Mouse (Mus musculus) CH12.LX (cell line): ENCODE results near the gene Mapre1. TPM values are rescaled to one million over a fixed set of nuclear protein-coding genes. Genes with fewer than 3 reads are reported as not detected.

Source experiments
- DNase-seq: peaks from one replicate; pipeline ENCODE4 v3.0.0-alpha.2; 2013; ENCODE audit errors: extremely low read depth
- H3K27ac ChIP-seq: 2 replicates; pipeline ENCODE4 v1.5.1; 2012; ENCODE audit warnings: low read depth, mild to moderate bottlenecking, control low read depth, moderate library complexity; ENCODE audit not compliant: insufficient read depth
- H3K27me3 ChIP-seq: replicated peaks from 2 replicates; pipeline ENCODE3; 2012; ENCODE audit warnings: inconsistent platforms
- H3K36me3 ChIP-seq, 2 experiments: replicated peaks in 1 of 2; 2 replicates each; pipeline versions ENCODE3 to v1.6.1; 2012; ENCODE audit warnings: inconsistent platforms in 1 of 2, low read length in 1 of 2, mild to moderate bottlenecking in 1 of 2, mixed read lengths in 1 of 2, moderate library complexity in 1 of 2; ENCODE audit not compliant: control insufficient read depth in 1 of 2, insufficient read depth in 1 of 2
- H3K4me1 ChIP-seq, 2 experiments: 2 replicates each; pipeline ENCODE4 v1.6.1; 2012; ENCODE audit warnings: inconsistent platforms in 1 of 2, moderate library complexity in 1 of 2; ENCODE audit not compliant: insufficient read depth in 2 of 2, control insufficient read depth in 1 of 2
- H3K4me2 ChIP-seq: 2 replicates; pipeline ENCODE4 v1.6.1; 2012; ENCODE audit warnings: low read depth, mild to moderate bottlenecking, control low read depth; ENCODE audit not compliant: poor library complexity, insufficient read depth, severe bottlenecking
- H3K4me3 ChIP-seq, 3 experiments: fragments of 150-350 bp in 1 of 3; sonication (generic) in 1 of 3; replicated peaks in 1 of 3; 2 replicates each; pipeline versions ENCODE3 to v1.5.1; 2011 to 2012; ENCODE audit warnings: low read depth in 2 of 3, low read length in 2 of 3, mild to moderate bottlenecking in 2 of 3, moderate library complexity in 2 of 3, control low read depth in 1 of 3, improper control_type of control experiment in 1 of 3, inconsistent platforms in 1 of 3, mixed read lengths in 1 of 3; ENCODE audit not compliant: poor library complexity in 1 of 3
- H3K79me2 ChIP-seq: replicated peaks from 2 replicates; pipeline ENCODE4 v1.6.1; 2012; ENCODE audit warnings: mild to moderate bottlenecking, moderate library complexity; ENCODE audit not compliant: control insufficient read depth, poor library complexity, insufficient read depth, severe bottlenecking; ENCODE audit errors: extremely low read depth
- H3K9ac ChIP-seq: 2 replicates; pipeline ENCODE4 v1.6.1; 2012; ENCODE audit warnings: low read depth, mild to moderate bottlenecking, control low read depth, moderate library complexity; ENCODE audit not compliant: insufficient read depth
- H3K9me3 ChIP-seq: replicated peaks from 2 replicates; pipeline ENCODE3; 2012; ENCODE audit warnings: low read length, inconsistent platforms, mixed read lengths
- BHLHE40 ChIP-seq: IDR thresholded peaks from 2 replicates; pipeline ENCODE4 v1.6.1; 2011; ENCODE audit warnings: mild to moderate bottlenecking, low read depth, low read length, improper control_type of control experiment
- CHD2 ChIP-seq: IDR thresholded peaks from 2 replicates; pipeline ENCODE4 v1.6.1; 2011; ENCODE audit warnings: low read length, improper control_type of control experiment
- E2F4 ChIP-seq: IDR thresholded peaks from 2 replicates; pipeline ENCODE4 v1.6.1; 2011; ENCODE audit warnings: low read depth, low read length, improper control_type of control experiment; ENCODE audit not compliant: insufficient replicate concordance
- EP300 ChIP-seq: IDR thresholded peaks from 2 replicates; pipeline ENCODE4 v1.6.1; 2011; ENCODE audit warnings: low read length, improper control_type of control experiment
- ETS1 ChIP-seq: conservative IDR thresholded peaks from 2 replicates; pipeline ENCODE4 v1.6.1; 2012; ENCODE audit warnings: low read depth, mild to moderate bottlenecking, inconsistent platforms, low read length, improper control_type of control experiment, moderate library complexity
- JUN ChIP-seq: IDR thresholded peaks from 2 replicates; pipeline ENCODE4 v1.6.1; 2011; ENCODE audit warnings: low read depth, mild to moderate bottlenecking, low read length, improper control_type of control experiment, moderate library complexity; ENCODE audit not compliant: insufficient read depth
- KAT2A ChIP-seq: IDR thresholded peaks from 2 replicates; pipeline ENCODE4 v1.6.1; 2012; ENCODE audit warnings: low read length, improper control_type of control experiment, inconsistent platforms; ENCODE audit not compliant: insufficient replicate concordance
- MAFK ChIP-seq: IDR thresholded peaks from 2 replicates; pipeline ENCODE4 v1.6.1; 2011; ENCODE audit warnings: low read length, improper control_type of control experiment; ENCODE audit not compliant: insufficient replicate concordance
- MAX ChIP-seq: IDR thresholded peaks from 2 replicates; pipeline ENCODE4 v1.6.1; 2011; ENCODE audit warnings: low read length, improper control_type of control experiment
- MEF2A ChIP-seq: IDR thresholded peaks from 2 replicates; pipeline ENCODE4 v1.6.1; 2014; ENCODE audit warnings: low read depth, mild to moderate bottlenecking, inconsistent platforms, low read length, improper control_type of control experiment, borderline replicate concordance
- MXI1 ChIP-seq: IDR thresholded peaks from 2 replicates; pipeline ENCODE4 v1.6.1; 2011; ENCODE audit warnings: mild to moderate bottlenecking, low read depth, low read length, improper control_type of control experiment
- MYC ChIP-seq: IDR thresholded peaks from 2 replicates; pipeline ENCODE4 v1.6.1; 2011; ENCODE audit warnings: low read depth, mild to moderate bottlenecking, improper control_type of control experiment, low read length
- NELFE ChIP-seq: IDR thresholded peaks from 2 replicates; pipeline ENCODE4 v1.6.1; 2011; ENCODE audit warnings: low read depth, low read length, improper control_type of control experiment
- NRF1 ChIP-seq: IDR thresholded peaks from 2 replicates; pipeline ENCODE4 v1.6.1; 2014; ENCODE audit warnings: low read depth, mild to moderate bottlenecking, inconsistent platforms, low read length, improper control_type of control experiment, moderate library complexity
- PAX5 ChIP-seq: IDR thresholded peaks from 2 replicates; pipeline ENCODE4 v1.6.1; 2012; ENCODE audit warnings: low read length, inconsistent platforms, mixed read lengths
- RAD21 ChIP-seq: IDR thresholded peaks from 2 replicates; pipeline ENCODE4 v1.6.1; 2011; ENCODE audit warnings: low read depth, mild to moderate bottlenecking, low read length, improper control_type of control experiment, moderate library complexity
- RCOR1 ChIP-seq: conservative IDR thresholded peaks from 2 replicates; pipeline ENCODE4 v1.6.1; 2012; ENCODE audit warnings: low read depth, mild to moderate bottlenecking, inconsistent platforms, low read length, improper control_type of control experiment
- SIN3A ChIP-seq: IDR thresholded peaks from 2 replicates; pipeline ENCODE4 v1.6.1; 2012; ENCODE audit warnings: low read length, improper control_type of control experiment, inconsistent platforms
- SMC3 ChIP-seq: IDR thresholded peaks from 2 replicates; pipeline ENCODE4 v1.6.1; 2011; ENCODE audit warnings: low read depth, low read length, improper control_type of control experiment
- UBTF ChIP-seq: IDR thresholded peaks from 2 replicates; pipeline ENCODE4 v1.6.1; 2012; ENCODE audit warnings: low read depth, mild to moderate bottlenecking, inconsistent platforms, low read length, improper control_type of control experiment, moderate library complexity
- USF1 ChIP-seq: IDR thresholded peaks from 2 replicates; pipeline ENCODE4 v1.6.1; 2014; ENCODE audit warnings: low read depth, mild to moderate bottlenecking, inconsistent platforms, low read length, improper control_type of control experiment
- USF2 ChIP-seq: conservative IDR thresholded peaks from 2 replicates; pipeline ENCODE4 v1.6.1; 2011; ENCODE audit warnings: low read depth, low read length, improper control_type of control experiment
- ZC3H11A ChIP-seq: IDR thresholded peaks from 2 replicates; pipeline ENCODE4 v1.6.1; 2012; ENCODE audit warnings: low read depth, mild to moderate bottlenecking, inconsistent platforms, low read length, improper control_type of control experiment
- ZKSCAN1 ChIP-seq: IDR thresholded peaks from 2 replicates; pipeline ENCODE4 v1.6.1; 2012; ENCODE audit warnings: low read depth, inconsistent platforms, low read length, improper control_type of control experiment, borderline replicate concordance
- ZMIZ1 ChIP-seq: IDR thresholded peaks from 2 replicates; pipeline ENCODE4 v1.6.1; 2012; ENCODE audit warnings: low read depth, mild to moderate bottlenecking, inconsistent platforms, low read length, improper control_type of control experiment
- dilution Hi-C: fragments of 300-500 bp; cut with MboI; formaldehyde crosslinking; loops from 2 replicates; pipeline ENCODE4 v1.14.3; 2020; ENCODE audit warnings: low sequenced_read_pairs; ENCODE audit not compliant: extremely low pct_unique_long_range_greater_than_20kb, extremely low pct_ligation_motif_present
- in situ Hi-C: fragments of 300-500 bp; cut with MboI; formaldehyde crosslinking; loops from 3 replicates; pipeline ENCODE4 v1.14.3; 2019; ENCODE audit warnings: low sequenced_read_pairs, low pct_ligation_motif_present, low pct_unique_long_range_greater_than_20kb, mixed read lengths
- polyA plus RNA-seq: library from polyadenylated mRNA; unstranded; fragments of >175 nt; gene quantifications from 2 replicates; pipeline ENCODE4 v1.2.1, GENCODE M21; 2012; ENCODE audit warnings: low read depth; ENCODE audit not compliant: insufficient read length
- total RNA-seq, 2 experiments: library from RNA; depleted of rRNA; stranded (reverse); fragments of 300-350 nt in 1 of 2; fragments of >200 nt in 1 of 2; gene quantifications; 2 replicates each; pipeline ENCODE4 v1.2.3; 2012 to 2014

Gene Mapre1
- total and polyA plus RNA-seq, 3 experiments, result 30.8 to 136 (median 134) TPM

- no peaks in the 10 kb centered on the region for H3K36me3 ChIP-seq
- no peaks in the 10 kb centered on the region for H3K9me3 ChIP-seq
- H3K4me1 ChIP-seq, result no peaks in the 10 kb centered on the region
- no peak for TF ChIP-seq UBTF
- no peak for TF ChIP-seq USF2
- no peak for TF ChIP-seq CHD2
- no peak for TF ChIP-seq ZMIZ1
- TF ChIP-seq JUN, result no peak
- no peak for TF ChIP-seq NRF1
- TF ChIP-seq ZC3H11A, result no peak
- no peak for TF ChIP-seq MEF2A
- no peak for TF ChIP-seq EP300
- TF ChIP-seq ETS1, result no peak
- TF ChIP-seq MXI1, result no peak
- no peak for TF ChIP-seq NELFE
- no peak for TF ChIP-seq E2F4
- no peak for TF ChIP-seq SIN3A
- no peak for TF ChIP-seq PAX5
- H3K27me3 ChIP-seq, result peaks cover 5% of the 10 kb centered on the region
- H3K4me2 ChIP-seq, result no peak overlapping the region
- no peak for DNase-seq
- in situ Hi-C loops (no loop called here), dilution Hi-C loops (no loop called here)
- H3K79me2 ChIP-seq, result no peaks in the 10 kb centered on the region
- H3K4me3 ChIP-seq, result no peak overlapping the region
- no peak overlapping the region for H3K9ac ChIP-seq
- no peak overlapping the region for H3K27ac ChIP-seq
Measured at GRCm38 (mm10) chr2:153723098-153723497, 18.0 kb upstream of the Mapre1 start.

GRCm38 (mm10) chr2:153724424-153724823 is 16.6 kb upstream of the Mapre1 start:
- Histone ChIP-seq H3K79me2 (no peaks in the 10 kb centered on the region), H3K4me3 (no peak overlapping the region), H3K27me3 (peaks cover 6% of the 10 kb centered on the region), H3K9me3 (no peaks in the 10 kb centered on the region), H3K4me1 (no peaks in the 10 kb centered on the region), H3K36me3 (no peaks in the 10 kb centered on the region), H3K4me2 (no peak overlapping the region), H3K27ac (no peak overlapping the region), H3K9ac (no peak overlapping the region)
- in situ Hi-C loops, result no loop called here
- TF ChIP-seq SMC3 (no peak), RAD21 (no peak), CHD2 (no peak), MAFK (no peak), PAX5 (no peak), USF1 (no peak), MAX (no peak), ZKSCAN1 (no peak), E2F4 (no peak), ZMIZ1 (no peak), ETS1 (no peak), ZC3H11A (no peak), BHLHE40 (no peak), NELFE (no peak), KAT2A (no peak), RCOR1 (no peak), MYC (no peak), EP300 (no peak)
- no peak for DNase-seq
- dilution Hi-C loops, result no loop called here
